Mouse (Mus musculus) MEL (cell line): ENCODE results near the gene Gpr89. TPM values are rescaled to one million over a fixed set of nuclear protein-coding genes. Genes with fewer than 3 reads are reported as not detected.

Source experiments
- DNase-seq: peaks from one replicate; pipeline ENCODE4 v3.0.0; 2011; ENCODE audit warnings: low read depth, low spot score
- H3K27ac ChIP-seq: 2 replicates; pipeline ENCODE4 v1.5.1; 2012; ENCODE audit warnings: low read depth, mild to moderate bottlenecking, control low read depth, low read length, moderate library complexity; ENCODE audit not compliant: control insufficient read depth
- H3K27me3 ChIP-seq, 2 experiments: fragments of 150-350 bp in 1 of 2; sonication (generic) in 1 of 2; 2 replicates each; pipeline ENCODE4 v1.6.1; 2012; ENCODE audit warnings: low read length in 2 of 2, mild to moderate bottlenecking in 2 of 2, improper control_type of control experiment in 1 of 2, moderate library complexity in 1 of 2; ENCODE audit not compliant: insufficient read depth in 2 of 2, control insufficient read depth in 1 of 2
- H3K36me3 ChIP-seq, 2 experiments: 2 replicates each; pipeline ENCODE4 v1.6.1; 2012 to 2014; ENCODE audit warnings: low read length in 2 of 2, improper control_type of control experiment in 1 of 2, inconsistent platforms in 1 of 2, mild to moderate bottlenecking in 1 of 2; ENCODE audit not compliant: insufficient read depth in 2 of 2, control insufficient read depth in 1 of 2
- H3K4me1 ChIP-seq, 2 experiments: fragments of 150-350 bp in 1 of 2; sonication (generic) in 1 of 2; 2 replicates each; pipeline ENCODE4 v1.6.1; 2012; ENCODE audit warnings: low read length in 2 of 2, improper control_type of control experiment in 1 of 2, mild to moderate bottlenecking in 1 of 2; ENCODE audit not compliant: insufficient read depth in 2 of 2, control insufficient read depth in 1 of 2
- H3K4me3 ChIP-seq, 2 experiments: fragments of 150-350 bp in 1 of 2; sonication (generic) in 1 of 2; 2 replicates each; pipeline ENCODE4 v1.5.1; 2012; ENCODE audit warnings: low read depth in 2 of 2, low read length in 2 of 2, mild to moderate bottlenecking in 2 of 2, moderate library complexity in 2 of 2, control low read depth in 1 of 2, improper control_type of control experiment in 1 of 2; ENCODE audit not compliant: control insufficient read depth in 1 of 2, insufficient read depth in 1 of 2
- H3K79me2 ChIP-seq: 2 replicates; pipeline ENCODE4 v1.6.1; 2012; ENCODE audit warnings: mild to moderate bottlenecking, low read length, moderate library complexity; ENCODE audit not compliant: control insufficient read depth, poor library complexity, insufficient read depth
- H3K9ac ChIP-seq: 2 replicates; pipeline ENCODE4 v1.6.1; 2012; ENCODE audit warnings: low read depth, mild to moderate bottlenecking, control low read depth, low read length, moderate library complexity; ENCODE audit not compliant: control insufficient read depth, poor library complexity, severe bottlenecking
- H3K9me3 ChIP-seq: fragments of 150-350 bp; sonication (generic); replicated peaks from 2 replicates; pipeline ENCODE4 v1.6.1; 2012; ENCODE audit warnings: mild to moderate bottlenecking, low read length, improper control_type of control experiment, moderate library complexity; ENCODE audit not compliant: insufficient read depth
- CTCF ChIP-seq, 3 experiments: IDR thresholded peaks in 2 of 3; conservative IDR thresholded peaks in 1 of 3; 2 replicates each; pipeline ENCODE4 v1.5.1; 2011 to 2012; ENCODE audit warnings: low read length in 3 of 3, low read depth in 2 of 3, mild to moderate bottlenecking in 2 of 3, improper control_type of control experiment in 1 of 3, inconsistent platforms in 1 of 3, mixed read lengths in 1 of 3, moderate library complexity in 1 of 3; ENCODE audit not compliant: control insufficient read depth in 1 of 3, insufficient read depth in 1 of 3, poor library complexity in 1 of 3, severe bottlenecking in 1 of 3
- E2F4 ChIP-seq: IDR thresholded peaks from 2 replicates; pipeline ENCODE4 v1.6.1; 2011; ENCODE audit warnings: low read depth, low read length, improper control_type of control experiment, borderline replicate concordance
- ELF1 ChIP-seq: IDR thresholded peaks from 2 replicates; pipeline ENCODE4 v1.6.1; 2014; ENCODE audit warnings: low read depth, mild to moderate bottlenecking, inconsistent platforms, low read length, improper control_type of control experiment, moderate library complexity
- ETS1 ChIP-seq: IDR thresholded peaks from 2 replicates; pipeline ENCODE4 v1.6.1; 2012; ENCODE audit warnings: low read depth, mild to moderate bottlenecking, inconsistent platforms, low read length, improper control_type of control experiment, moderate library complexity
- GABPA ChIP-seq: IDR thresholded peaks from 2 replicates; pipeline ENCODE4 v1.6.1; 2012; ENCODE audit warnings: low read depth, mild to moderate bottlenecking, inconsistent platforms, low read length, improper control_type of control experiment, moderate library complexity
- HCFC1 ChIP-seq: IDR thresholded peaks from 2 replicates; pipeline ENCODE4 v1.6.1; 2012; ENCODE audit warnings: low read depth, mild to moderate bottlenecking, inconsistent platforms, low read length, improper control_type of control experiment, moderate library complexity
- JUND ChIP-seq: IDR thresholded peaks from 2 replicates; pipeline ENCODE4 v1.6.1; 2011; ENCODE audit warnings: low read depth, mild to moderate bottlenecking, improper control_type of control experiment, low read length
- MAX ChIP-seq: IDR thresholded peaks from 2 replicates; pipeline ENCODE4 v1.6.1; 2011; ENCODE audit warnings: low read length, improper control_type of control experiment
- MAZ ChIP-seq: IDR thresholded peaks from 2 replicates; pipeline ENCODE4 v1.6.1; 2012; ENCODE audit warnings: low read depth, mild to moderate bottlenecking, inconsistent platforms, low read length, improper control_type of control experiment
- MXI1 ChIP-seq: IDR thresholded peaks from 2 replicates; pipeline ENCODE4 v1.6.1; 2011; ENCODE audit warnings: mild to moderate bottlenecking, low read depth, low read length, improper control_type of control experiment
- NELFE ChIP-seq: IDR thresholded peaks from 2 replicates; pipeline ENCODE4 v1.6.1; 2011; ENCODE audit warnings: low read depth, low read length, improper control_type of control experiment
- NRF1 ChIP-seq: IDR thresholded peaks from 2 replicates; pipeline ENCODE4 v1.6.1; 2014; ENCODE audit warnings: low read depth, mild to moderate bottlenecking, inconsistent platforms, low read length, improper control_type of control experiment, moderate library complexity; ENCODE audit not compliant: poor library complexity, insufficient read depth, severe bottlenecking
- POLR2A ChIP-seq, 2 experiments: IDR thresholded peaks; 2 replicates each; pipeline ENCODE4 v1.6.1; 2011 to 2012; ENCODE audit warnings: low read length in 2 of 2, mild to moderate bottlenecking in 2 of 2, control low read depth in 1 of 2, improper control_type of control experiment in 1 of 2, low read depth in 1 of 2, moderate library complexity in 1 of 2; ENCODE audit not compliant: control insufficient read depth in 1 of 2, insufficient read depth in 1 of 2, poor library complexity in 1 of 2
- POLR2AphosphoS2 ChIP-seq: IDR thresholded peaks from 2 replicates; pipeline ENCODE4 v1.6.1; 2011; ENCODE audit warnings: low read length, improper control_type of control experiment
- POLR2AphosphoS5 ChIP-seq: IDR thresholded peaks from 2 replicates; pipeline ENCODE4 v1.6.1; 2012; ENCODE audit warnings: low read depth, borderline replicate concordance, mild to moderate bottlenecking, inconsistent platforms, low read length, moderate library complexity, mixed read lengths
- RCOR1 ChIP-seq: IDR thresholded peaks from 2 replicates; pipeline ENCODE4 v1.6.1; 2012; ENCODE audit warnings: low read depth, mild to moderate bottlenecking, inconsistent platforms, low read length, improper control_type of control experiment
- SIN3A ChIP-seq: IDR thresholded peaks from 2 replicates; pipeline ENCODE4 v1.6.1; 2012; ENCODE audit warnings: low read length, improper control_type of control experiment, inconsistent platforms
- SMC3 ChIP-seq: IDR thresholded peaks from 2 replicates; pipeline ENCODE4 v1.6.1; 2011; ENCODE audit warnings: low read depth, low read length, improper control_type of control experiment
- TAL1 ChIP-seq: IDR thresholded peaks from 2 replicates; pipeline ENCODE4 v1.6.1; 2012; ENCODE audit warnings: mild to moderate bottlenecking, inconsistent platforms, low read length, moderate library complexity, mixed read lengths
- TCF12 ChIP-seq: IDR thresholded peaks from 2 replicates; pipeline ENCODE4 v1.6.1; 2014; ENCODE audit warnings: low read depth, mild to moderate bottlenecking, inconsistent platforms, low read length, improper control_type of control experiment, moderate library complexity
- UBTF ChIP-seq: IDR thresholded peaks from 2 replicates; pipeline ENCODE4 v1.6.1; 2012; ENCODE audit warnings: low read depth, mild to moderate bottlenecking, inconsistent platforms, low read length, improper control_type of control experiment, moderate library complexity, borderline replicate concordance; ENCODE audit not compliant: insufficient read depth
- USF1 ChIP-seq: IDR thresholded peaks from 2 replicates; pipeline ENCODE4 v1.6.1; 2014; ENCODE audit warnings: low read depth, mild to moderate bottlenecking, inconsistent platforms, low read length, improper control_type of control experiment, moderate library complexity
- USF2 ChIP-seq, 2 experiments: IDR thresholded peaks; 2 replicates each; pipeline ENCODE4 v1.6.1; 2011 to 2012; ENCODE audit warnings: improper control_type of control experiment in 2 of 2, low read length in 2 of 2, borderline replicate concordance in 1 of 2, inconsistent platforms in 1 of 2, low read depth in 1 of 2, mild to moderate bottlenecking in 1 of 2; ENCODE audit not compliant: insufficient read depth in 1 of 2
- polyA plus RNA-seq, 2 experiments: library from polyadenylated mRNA; stranded (reverse) in 1 of 2; unstranded in 1 of 2; fragments of >175 nt in 1 of 2; fragments of >200 nt in 1 of 2; gene quantifications; 2 replicates each; pipeline versions ENCODE4 v1.2.1 to v1.2.4; 2012; ENCODE audit warnings: low replicate concordance in 2 of 2, low read depth in 1 of 2; ENCODE audit not compliant: insufficient read length in 2 of 2, insufficient read depth in 1 of 2, missing spikeins in 1 of 2
- total RNA-seq: library from RNA; depleted of rRNA; stranded (reverse); fragments of 300-350 nt; gene quantifications from 2 replicates; pipeline ENCODE4 v1.2.3, GENCODE M21; 2012

Gene Gpr89
- total and polyA plus RNA-seq, 3 experiments = 56.7 to 69.9 TPM; not detected in 1

GRCm38 (mm10) chr3:96828308-96828864 is 76.8 kb downstream of the Gpr89 start (continued):
- TF ChIP-seq MAZ (no peak), USF2 (IDR thresholded peaks at IDR 0.05; ENCODE audit: borderline replicate concordance in 1 of 2, insufficient read depth in 1 of 2, low read depth in 1 of 2, low read length in 2 of 2) (no peak), SIN3A (no peak), ETS1 (no peak)
- TF ChIP-seq, all 39 proteins: peak for 0

- H3K27ac ChIP-seq = no peak overlapping the region
- H3K9ac ChIP-seq = no peak overlapping the region
- no peaks in the 10 kb centered on the region for H3K79me2 ChIP-seq
- H3K4me3 ChIP-seq = no peak overlapping the region
- no peaks in the 10 kb centered on the region for H3K9me3 ChIP-seq
- DNase-seq = no peak
- TF ChIP-seq TCF12 (no peak), MAX (no peak), POLR2AphosphoS2 (no peak), SMC3 (no peak), USF2 (IDR thresholded peaks at IDR 0.05; ENCODE audit: borderline replicate concordance in 1 of 2, insufficient read depth in 1 of 2, low read depth in 1 of 2, low read length in 2 of 2) (no peak), MXI1 (no peak), JUND (no peak), UBTF (no peak), TAL1 (no peak), NELFE (no peak), POLR2A (IDR thresholded peaks at IDR 0.05; ENCODE audit: control insufficient read depth in 1 of 2, insufficient read depth in 1 of 2, low read depth in 1 of 2, low read length in 2 of 2, poor library complexity in 1 of 2) (no peak), NRF1 (no peak), GABPA (no peak)
- H3K36me3 ChIP-seq = no peaks in the 10 kb centered on the region
- H3K4me1 ChIP-seq = peaks cover 0 to 4% of the 10 kb centered on the region in 2 experiments; a peak in 2 of 4 replicates
- H3K27me3 ChIP-seq = no peaks in the 10 kb centered on the region
These were observed 79.9 kb downstream of the Gpr89 start for GRCm38 (mm10) chr3:96825261-96825660.

GRCm38 (mm10) chr3:96824614-96825013 is 80.5 kb downstream of the Gpr89 start:
- Histone ChIP-seq H3K27me3 (no peaks in the 10 kb centered on the region), H3K4me1 (peaks cover 0 to 4% of the 10 kb centered on the region in 2 experiments; a peak in 2 of 4 replicates), H3K79me2 (no peaks in the 10 kb centered on the region), H3K9me3 (no peaks in the 10 kb centered on the region), H3K4me3 (no peak overlapping the region), H3K9ac (no peak overlapping the region), H3K36me3 (no peaks in the 10 kb centered on the region), H3K27ac (no peak overlapping the region)
- TF ChIP-seq MAZ (no peak), USF2 (IDR thresholded peaks at IDR 0.05; ENCODE audit: borderline replicate concordance in 1 of 2, insufficient read depth in 1 of 2, low read depth in 1 of 2, low read length in 2 of 2) (no peak), HCFC1 (no peak), RCOR1 (no peak), SMC3 (no peak), CTCF (IDR thresholded peaks at IDR 0.05 in 2 of 3, conservative IDR thresholded peaks at IDR 0.05 in 1 of 3; ENCODE audit: control insufficient read depth in 1 of 3, insufficient read depth in 1 of 3, low read depth in 2 of 3, low read length in 3 of 3, poor library complexity in 1 of 3, severe bottlenecking in 1 of 3) (no peak), E2F4 (no peak), UBTF (no peak), POLR2AphosphoS5 (no peak), USF1 (no peak), ETS1 (no peak), ELF1 (no peak)
- no peak for DNase-seq
